Mouse (Mus musculus) forebrain, embryonic 11.5 days (tissue): ENCODE results near the gene Prmt3. TPM values are rescaled to one million over a fixed set of nuclear protein-coding genes. Genes with fewer than 3 reads are reported as not detected.
A peak's percentile ranks its signal among the peaks of the same experiment; 100 is the strongest.

Source experiments
- ATAC-seq: fragments of 200-750 bp; cut with Nextera tagmentation; replicated peaks from 2 replicates; pipeline ENCODE4 v1.8.0; 2017; ENCODE audit warnings: moderate TSS enrichment; ENCODE audit not compliant: low FRiP score
- DNase-seq: peaks from one replicate; pipeline ENCODE4 v3.0.0-alpha.2; 2017; ENCODE audit warnings: low spot score
- H3K27ac ChIP-seq: fragments of 300-500 bp; sonication (generic); 2 replicates; pipeline ENCODE4 v1.5.1; 2014; ENCODE audit warnings: low read depth, low read length
- H3K27me3 ChIP-seq: fragments of 300-500 bp; sonication (generic); 2 replicates; pipeline ENCODE4 v1.6.1; 2014; ENCODE audit warnings: mild to moderate bottlenecking, low read length, mixed read lengths; ENCODE audit not compliant: control insufficient read depth, insufficient read depth
- H3K36me3 ChIP-seq: fragments of 300-500 bp; sonication (generic); 2 replicates; pipeline ENCODE4 v1.6.1; 2014; ENCODE audit warnings: mild to moderate bottlenecking, low read length, moderate library complexity, mixed read lengths; ENCODE audit not compliant: control insufficient read depth, insufficient read depth
- H3K4me1 ChIP-seq: fragments of 300-500 bp; sonication (generic); replicated peaks from 2 replicates; pipeline ENCODE4 v1.6.1; 2014; ENCODE audit warnings: low read length, mixed read lengths; ENCODE audit not compliant: control insufficient read depth, insufficient read depth
- H3K4me2 ChIP-seq: fragments of 300-500 bp; sonication (generic); 2 replicates; pipeline ENCODE4 v1.6.1; 2014; ENCODE audit warnings: low read depth, mild to moderate bottlenecking, low read length, moderate library complexity, mixed read lengths; ENCODE audit not compliant: severe bottlenecking
- H3K4me3 ChIP-seq: fragments of 300-500 bp; sonication (generic); 2 replicates; pipeline ENCODE4 v1.5.1; 2014; ENCODE audit warnings: low read depth, low read length
- H3K9ac ChIP-seq: fragments of 300-500 bp; sonication (generic); 2 replicates; pipeline ENCODE4 v1.6.1; 2014; ENCODE audit warnings: low read length
- H3K9me3 ChIP-seq: fragments of 300-500 bp; sonication (generic); 2 replicates; pipeline ENCODE4 v1.6.1; 2016; ENCODE audit warnings: low read length, mixed read lengths; ENCODE audit not compliant: control insufficient read depth
- WGBS: fragments of 180-500 bp; shearing (Covaris S2); extraction: QIAGEN DNeasy Blood & Tissue Kit; methylation state at CpG from one replicate; pipeline ENCODE4 v1.1.7; 2014; 5-methylcytosine and 5-hydroxymethylcytosine counted together
- polyA plus RNA-seq: library from polyadenylated mRNA; unstranded; fragments of >200 nt; fragmentation: Nextera tagmentation; extraction: Ambion mirVana; gene quantifications from 2 replicates; pipeline ENCODE4 v1.2.1, GENCODE M21; 2014

The Prmt3 gene
- polyA plus RNA-seq, 1 experiment from 2014 or later = 63.8 TPM

- H3K4me2 ChIP-seq = no peak overlapping the region
- WGBS = 88% methylated on average over 5 of the region's 5 CpGs
- H3K36me3 ChIP-seq = no peaks in the 10 kb centered on the region; the same call in 1 of the 2 replicates
- no peak overlapping the region for H3K4me3 ChIP-seq
- no peak for ATAC-seq
- H3K4me1 ChIP-seq = no peaks in the 10 kb centered on the region
- H3K27ac ChIP-seq = no peak overlapping the region
- H3K27me3 ChIP-seq = no peaks in the 10 kb centered on the region
- no peak overlapping the region for H3K9ac ChIP-seq
- no peak for DNase-seq
- H3K9me3 ChIP-seq = no peaks in the 10 kb centered on the region
These were observed 75.4 kb downstream of the Prmt3 start for GRCm38 (mm10) chr7:49853342-49854181.

- Histone ChIP-seq H3K4me1 (no peaks in the 10 kb centered on the region), H3K4me3 (no peak overlapping the region), H3K27me3 (no peaks in the 10 kb centered on the region), H3K9me3 (no peaks in the 10 kb centered on the region), H3K4me2 (no peak overlapping the region), H3K36me3 (no peaks in the 10 kb centered on the region; the same call in 1 of the 2 replicates), H3K27ac (no peak overlapping the region), H3K9ac (no peak overlapping the region)
- WGBS = 91% methylated on average over 5 of the region's 5 CpGs
- no peak for ATAC-seq
- DNase-seq = no peak
These were observed 79.2 kb downstream of the Prmt3 start for GRCm38 (mm10) chr7:49857347-49857746.

- H3K27ac ChIP-seq = no peak overlapping the region
- ATAC-seq (no peak), DNase-seq (no peak)
- no peaks in the 10 kb centered on the region for H3K9me3 ChIP-seq
- H3K27me3 ChIP-seq = no peaks in the 10 kb centered on the region
- WGBS = 85% methylated on average over 3 of the region's 3 CpGs
- no peak overlapping the region for H3K9ac ChIP-seq
- H3K36me3 ChIP-seq = no peaks in the 10 kb centered on the region; the same call in 1 of the 2 replicates
- no peak overlapping the region for H3K4me2 ChIP-seq
- H3K4me1 ChIP-seq = no peaks in the 10 kb centered on the region
- no peak overlapping the region for H3K4me3 ChIP-seq
These were observed 80.1 kb downstream of the Prmt3 start for GRCm38 (mm10) chr7:49858257-49858656.

- H3K27ac ChIP-seq = no peak overlapping the region
- DNase-seq (no peak), ATAC-seq (no peak)
- no peaks in the 10 kb centered on the region; the same call in 1 of the 2 replicates for H3K36me3 ChIP-seq
- no peaks in the 10 kb centered on the region for H3K4me1 ChIP-seq
- H3K9ac ChIP-seq = no peak overlapping the region
- no peaks in the 10 kb centered on the region for H3K9me3 ChIP-seq
- no peaks in the 10 kb centered on the region for H3K27me3 ChIP-seq
- H3K4me2 ChIP-seq = no peak overlapping the region
- no peak overlapping the region for H3K4me3 ChIP-seq
- WGBS = 92% methylated on average over 3 of the region's 3 CpGs
These were observed 81.7 kb downstream of the Prmt3 start for GRCm38 (mm10) chr7:49859820-49860219.

GRCm38 (mm10) chr7:49861196-49861595 lies 83.0 kb downstream of the Prmt3 start:
- WGBS = 97% methylated on average over 2 of the region's 2 CpGs
- Histone ChIP-seq H3K27ac (no peak overlapping the region), H3K9me3 (no peaks in the 10 kb centered on the region), H3K9ac (no peak overlapping the region), H3K36me3 (no peaks in the 10 kb centered on the region; the same call in 1 of the 2 replicates), H3K4me3 (no peak overlapping the region), H3K27me3 (no peaks in the 10 kb centered on the region), H3K4me1 (no peaks in the 10 kb centered on the region), H3K4me2 (no peak overlapping the region)
- no peak for ATAC-seq
- no peak for DNase-seq

GRCm38 (mm10) chr7:49863753-49864152 lies 85.6 kb downstream of the Prmt3 start:
- H3K36me3 ChIP-seq = no peaks in the 10 kb centered on the region
- H3K4me3 ChIP-seq = no peak overlapping the region
- H3K4me1 ChIP-seq = no peaks in the 10 kb centered on the region
- no peaks in the 10 kb centered on the region for H3K27me3 ChIP-seq
- no peak overlapping the region for H3K4me2 ChIP-seq
- no peak overlapping the region for H3K27ac ChIP-seq
- DNase-seq (no peak), ATAC-seq (peak; percentile 73)
- WGBS = 44% methylated on average over 3 of the region's 3 CpGs
- no peak overlapping the region for H3K9ac ChIP-seq
- no peaks in the 10 kb centered on the region for H3K9me3 ChIP-seq

GRCm38 (mm10) chr7:49869656-49870055 lies 91.5 kb downstream of the Prmt3 start:
- ATAC-seq (no peak), DNase-seq (no peak)
- 84% methylated on average over 5 of the region's 5 CpGs for WGBS
- no peaks in the 10 kb centered on the region for H3K27me3 ChIP-seq
- no peaks in the 10 kb centered on the region for H3K36me3 ChIP-seq
- H3K4me1 ChIP-seq = no peaks in the 10 kb centered on the region
- H3K4me3 ChIP-seq = no peak overlapping the region
- no peak overlapping the region for H3K4me2 ChIP-seq
- no peaks in the 10 kb centered on the region for H3K9me3 ChIP-seq
- no peak overlapping the region for H3K9ac ChIP-seq
- no peak overlapping the region for H3K27ac ChIP-seq

GRCm38 (mm10) chr7:49870276-49870675 lies 92.1 kb downstream of the Prmt3 start:
- Histone ChIP-seq H3K9me3 (no peaks in the 10 kb centered on the region), H3K27me3 (no peaks in the 10 kb centered on the region), H3K4me3 (no peak overlapping the region), H3K4me2 (no peak overlapping the region), H3K4me1 (no peaks in the 10 kb centered on the region), H3K9ac (no peak overlapping the region), H3K27ac (no peak overlapping the region), H3K36me3 (no peaks in the 10 kb centered on the region)
- no peak for DNase-seq
- ATAC-seq = no peak
- WGBS = 85% methylated on average over 3 of the region's 3 CpGs

GRCm38 (mm10) chr7:49877307-49877706 lies 99.2 kb downstream of the Prmt3 start:
- no peaks in the 10 kb centered on the region for H3K9me3 ChIP-seq

More at GRCm38 (mm10) chr7:49877307-49877706, 99.2 kb downstream of the Prmt3 start:
- WGBS = 81% methylated on average over 5 of the region's 5 CpGs
- no peak overlapping the region for H3K4me3 ChIP-seq
- H3K4me1 ChIP-seq = 0 out of 2 replicates have a peak, but pooled peaks cover 5% of the 10 kb centered on the region
- no peak overlapping the region for H3K9ac ChIP-seq
- no peak overlapping the region for H3K4me2 ChIP-seq
- H3K27ac ChIP-seq = no peak overlapping the region
- DNase-seq (no peak), ATAC-seq (no peak)
- no peaks in the 10 kb centered on the region for H3K27me3 ChIP-seq
- no peaks in the 10 kb centered on the region for H3K36me3 ChIP-seq
